Mouse (Mus musculus): Measurements from ENCODE around the gene Zscan10. TPM values are rescaled to one million over a fixed set of nuclear protein-coding genes. Genes with fewer than 3 reads are reported as not detected.
A peak's percentile ranks its signal among the peaks of the same experiment; 100 is the strongest.

The Zscan10 gene
- polyA plus RNA-seq, 1 experiment: 0.04 TPM

GRCm38 (mm10) chr17:23651363-23651762 is 50.7 kb downstream of the Zscan10 start:
- no peak for DNase-seq (ENCODE audit: low spot score)

- DNase-seq (ENCODE audit: low spot score): no peak
Measured at GRCm38 (mm10) chr17:23653324-23653723, 52.7 kb downstream of the Zscan10 start.

DNA sequence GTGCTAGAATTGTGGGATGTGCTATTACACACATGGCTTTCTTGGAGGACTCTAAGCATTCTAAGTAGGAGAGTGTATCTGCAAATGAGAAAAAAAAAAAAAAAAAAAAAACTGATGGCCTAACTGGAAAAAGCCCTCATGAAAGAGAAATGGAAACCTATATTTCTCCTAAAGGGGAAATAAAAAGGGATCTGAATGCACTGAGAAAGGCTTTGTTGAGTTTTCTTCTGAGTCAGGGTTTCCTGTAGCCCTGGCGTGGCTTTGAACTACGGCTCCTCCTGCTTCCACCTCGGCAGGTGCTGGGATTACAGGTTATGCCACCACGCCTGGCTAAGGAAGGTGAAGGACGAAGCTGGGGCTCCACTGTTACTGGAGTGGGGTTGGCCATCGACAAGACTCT is 53.3 kb downstream of the Zscan10 start:
- DNase-seq (ENCODE audit: low spot score): no peak

DNA sequence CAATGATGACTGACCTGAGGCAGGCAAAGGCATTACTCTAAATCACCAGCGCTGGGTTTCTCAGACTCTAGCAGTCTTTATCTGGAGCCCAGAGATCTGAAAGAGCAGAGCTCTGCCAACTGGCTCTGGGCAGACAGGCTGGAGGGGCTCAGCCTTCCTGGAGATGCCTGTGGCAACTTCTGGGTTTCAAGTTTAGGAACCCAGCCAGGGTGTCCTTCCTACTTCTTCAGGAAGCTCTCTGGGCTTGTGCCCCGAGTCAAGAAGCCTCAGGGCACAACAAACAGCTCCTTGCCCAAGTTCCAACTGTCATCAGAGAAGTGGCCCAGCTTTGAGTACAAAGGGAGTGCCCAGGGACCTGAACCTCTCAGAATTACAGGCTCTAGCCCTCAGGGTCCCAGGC is 53.8 kb downstream of the Zscan10 start:
- DNase-seq (ENCODE audit: low spot score): no peak

DNA sequence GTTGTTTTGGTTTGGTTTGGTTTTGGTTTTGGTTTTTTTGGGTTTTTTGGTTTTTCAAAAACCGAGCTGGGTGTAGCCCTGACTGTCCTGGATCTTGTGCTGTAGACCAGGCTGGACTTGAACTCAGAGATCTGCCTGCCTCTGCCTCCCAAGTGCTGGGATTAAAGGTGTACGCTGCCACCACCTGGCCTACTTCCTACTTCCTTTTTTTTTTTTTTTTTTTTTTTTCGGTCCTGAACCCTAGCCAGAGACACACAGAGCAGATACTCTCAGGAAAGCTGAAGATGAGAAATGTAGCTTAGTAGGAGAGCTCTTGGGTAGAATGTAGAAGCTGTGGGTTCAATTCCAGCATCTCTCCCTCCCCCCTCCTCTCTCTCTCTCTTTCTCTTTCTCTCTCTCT is 57.8 kb downstream of the Zscan10 start:
- no peak for DNase-seq (ENCODE audit: low spot score)

DNA sequence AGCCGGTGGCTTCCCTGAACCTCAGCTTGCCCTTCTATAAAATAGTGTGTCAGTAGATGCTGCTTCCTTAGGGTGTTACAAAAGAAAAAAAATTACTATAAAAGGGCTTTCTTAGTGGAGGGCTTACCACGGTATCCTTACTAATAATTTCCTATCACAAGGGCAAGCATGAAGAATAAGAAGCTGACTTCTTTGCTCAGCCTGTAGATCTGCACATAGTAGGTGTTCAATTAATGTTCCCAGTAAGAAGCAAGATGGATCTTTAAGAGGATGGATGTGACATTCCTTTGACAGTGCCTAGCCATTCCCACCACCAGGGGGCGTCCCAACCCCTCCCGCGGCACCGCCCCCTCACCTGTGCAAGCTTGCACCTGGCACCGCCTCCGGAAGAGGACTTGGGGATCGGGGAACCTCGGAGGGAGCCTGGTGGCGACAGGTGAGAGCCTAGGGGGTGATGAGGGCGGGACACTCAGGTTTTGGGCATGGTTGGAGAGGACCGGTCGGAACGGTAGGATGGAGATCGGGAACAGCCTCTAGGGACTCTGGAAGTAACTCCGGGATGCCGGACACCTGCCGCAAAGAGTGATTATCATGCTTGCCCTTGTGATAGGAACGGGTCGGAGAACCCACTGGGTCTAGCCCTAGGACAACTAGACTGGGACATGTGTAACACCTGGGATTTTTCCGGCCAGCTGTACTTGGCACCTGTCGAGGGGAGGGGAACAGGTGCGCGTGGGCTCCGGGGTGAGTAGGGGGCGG is 59.6 kb downstream of the Zscan10 start, which contains the start of gene Bicdl2:
Gene Bicdl2 (plus strand): TSS at position 390 of the 759 bp plus-strand sequence.
- DNase-seq (ENCODE audit: low spot score): peak; percentile 79

Other genes starting within 250 kb of the Zscan10 start
- not detected in 2 replicates for gene Vmn2r116, start 216.3 kb upstream of the Zscan10 start, polyA plus RNA-seq (2012; rRNA removed)
- not detected in 2 replicates for gene Vmn2r117, start 121.2 kb upstream of the Zscan10 start, polyA plus RNA-seq (2012; rRNA removed)
- 7.6 and 7.8 TPM in 2 replicates for gene Zfp213, start 36.6 kb upstream of the Zscan10 start, polyA plus RNA-seq (2012; rRNA removed)
- gene Zfp13, start 1.4 kb upstream of the Zscan10 start, polyA plus RNA-seq (2012; rRNA removed): 9.2 and 11.9 TPM in 2 replicates
- gene Mmp25, start 44.4 kb downstream of the Zscan10 start, polyA plus RNA-seq (2012; rRNA removed): 0.22 and 0.29 TPM in 2 replicates
- 9.2 and 11.7 TPM in 2 replicates for gene Bicdl2, start 59.6 kb downstream of the Zscan10 start, polyA plus RNA-seq (2012; rRNA removed)
- 136 and 183 TPM in 2 replicates for gene Hcfc1r1, start 72.7 kb downstream of the Zscan10 start, polyA plus RNA-seq (2012; rRNA removed)
- 13.2 and 16.9 TPM in 2 replicates for gene Thoc6, start 73.0 kb downstream of the Zscan10 start, polyA plus RNA-seq (2012; rRNA removed)
- 17.4 and 26.7 TPM in 2 replicates for gene Tnfrsf12a, start 76.6 kb downstream of the Zscan10 start, polyA plus RNA-seq (2012; rRNA removed)
- gene Cldn6, start 78.4 kb downstream of the Zscan10 start, polyA plus RNA-seq (2012; rRNA removed): 0.04 TPM in 1 of 2 replicates, not detected in the other
- gene Cldn9, start 83.2 kb downstream of the Zscan10 start, polyA plus RNA-seq (2012; rRNA removed): not detected in 2 replicates
- 0.10 and 0.23 TPM in 2 replicates for gene 1520401A03Rik, start 121.9 kb downstream of the Zscan10 start, polyA plus RNA-seq (2012; rRNA removed)
- 10.4 and 15.3 TPM in 2 replicates for gene Pkmyt1, start 125.5 kb downstream of the Zscan10 start, polyA plus RNA-seq (2012; rRNA removed)
- 12.8 and 13.0 TPM in 2 replicates for gene Paqr4, start 140.0 kb downstream of the Zscan10 start, polyA plus RNA-seq (2012; rRNA removed)
- 0.04 and 0.11 TPM in 2 replicates for gene Kremen2, start 145.0 kb downstream of the Zscan10 start, polyA plus RNA-seq (2012; rRNA removed)
- 35.0 and 39.3 TPM in 2 replicates for gene Flywch1, start 170.7 kb downstream of the Zscan10 start, polyA plus RNA-seq (2012; rRNA removed)
- 9.0 and 13.2 TPM in 2 replicates for gene Flywch2, start 185.2 kb downstream of the Zscan10 start, polyA plus RNA-seq (2012; rRNA removed)
- gene Srrm2, start 189.7 kb downstream of the Zscan10 start, polyA plus RNA-seq (2012; rRNA removed): 540 TPM in 2 replicates
- gene Elob, start 228.3 kb downstream of the Zscan10 start, polyA plus RNA-seq (2012; rRNA removed): 466 and 498 TPM in 2 replicates
- not detected in 2 replicates for gene Prss33, start 235.2 kb downstream of the Zscan10 start, polyA plus RNA-seq (2012; rRNA removed)
- 0.67 and 1.1 TPM in 2 replicates for gene Prss32, start 243.0 kb downstream of the Zscan10 start, polyA plus RNA-seq (2012; rRNA removed)
- 0.04 and 0.28 TPM in 2 replicates for gene Prss41, start 243.3 kb downstream of the Zscan10 start, polyA plus RNA-seq (2012; rRNA removed)

Data from urinary bladder, adult 2 months (tissue).